Mouse (Mus musculus) forebrain, embryonic 11.5 days (tissue): ENCODE measurements around the gene Capn9. TPM values are rescaled to one million over a fixed set of nuclear protein-coding genes. Genes with fewer than 3 reads are reported as not detected.

Experiments used
- ATAC-seq: fragments of 200-750 bp; cut with Nextera tagmentation; replicated peaks from 2 replicates; pipeline ENCODE4 v1.8.0; 2017; ENCODE audit warnings: moderate TSS enrichment; ENCODE audit not compliant: low FRiP score
- DNase-seq: peaks from one replicate; pipeline ENCODE4 v3.0.0-alpha.2; 2017; ENCODE audit warnings: low spot score
- H3K27ac ChIP-seq: fragments of 300-500 bp; sonication (generic); 2 replicates; pipeline ENCODE4 v1.5.1; 2014; ENCODE audit warnings: low read depth, low read length
- H3K27me3 ChIP-seq: fragments of 300-500 bp; sonication (generic); 2 replicates; pipeline ENCODE4 v1.6.1; 2014; ENCODE audit warnings: mild to moderate bottlenecking, low read length, mixed read lengths; ENCODE audit not compliant: control insufficient read depth, insufficient read depth
- H3K36me3 ChIP-seq: fragments of 300-500 bp; sonication (generic); 2 replicates; pipeline ENCODE4 v1.6.1; 2014; ENCODE audit warnings: mild to moderate bottlenecking, low read length, moderate library complexity, mixed read lengths; ENCODE audit not compliant: control insufficient read depth, insufficient read depth
- H3K4me1 ChIP-seq: fragments of 300-500 bp; sonication (generic); replicated peaks from 2 replicates; pipeline ENCODE4 v1.6.1; 2014; ENCODE audit warnings: low read length, mixed read lengths; ENCODE audit not compliant: control insufficient read depth, insufficient read depth
- H3K4me2 ChIP-seq: fragments of 300-500 bp; sonication (generic); 2 replicates; pipeline ENCODE4 v1.6.1; 2014; ENCODE audit warnings: low read depth, mild to moderate bottlenecking, low read length, moderate library complexity, mixed read lengths; ENCODE audit not compliant: severe bottlenecking
- H3K4me3 ChIP-seq: fragments of 300-500 bp; sonication (generic); 2 replicates; pipeline ENCODE4 v1.5.1; 2014; ENCODE audit warnings: low read depth, low read length
- H3K9ac ChIP-seq: fragments of 300-500 bp; sonication (generic); 2 replicates; pipeline ENCODE4 v1.6.1; 2014; ENCODE audit warnings: low read length
- H3K9me3 ChIP-seq: fragments of 300-500 bp; sonication (generic); 2 replicates; pipeline ENCODE4 v1.6.1; 2016; ENCODE audit warnings: low read length, mixed read lengths; ENCODE audit not compliant: control insufficient read depth
- WGBS: fragments of 180-500 bp; shearing (Covaris S2); extraction: QIAGEN DNeasy Blood & Tissue Kit; methylation state at CpG from one replicate; pipeline ENCODE4 v1.1.7; 2014; 5-methylcytosine and 5-hydroxymethylcytosine counted together
- polyA plus RNA-seq: library from polyadenylated mRNA; unstranded; fragments of >200 nt; fragmentation: Nextera tagmentation; extraction: Ambion mirVana; gene quantifications from 2 replicates; pipeline ENCODE4 v1.2.1, GENCODE M21; 2014

Gene Capn9
- polyA plus RNA-seq, 1 experiment from 2014 or later, result not detected

- Histone ChIP-seq H3K9me3 (no peaks in the 10 kb centered on the region), H3K4me3 (no peak overlapping the region), H3K4me1 (0 out of 2 replicates have a peak, but pooled peaks cover 2% of the 10 kb centered on the region), H3K4me2 (no peak overlapping the region), H3K27me3 (peaks cover 2% of the 10 kb centered on the region; the same call in 1 of the 2 replicates), H3K9ac (no peak overlapping the region), H3K36me3 (no peaks in the 10 kb centered on the region), H3K27ac (no peak overlapping the region)
- ATAC-seq, result no peak
- no peak for DNase-seq
- 67% methylated on average over 9 of the region's 9 CpGs for WGBS
Measured at GRCm38 (mm10) chr8:124618252-124618651, 42.3 kb downstream of the Capn9 start.

DNA sequence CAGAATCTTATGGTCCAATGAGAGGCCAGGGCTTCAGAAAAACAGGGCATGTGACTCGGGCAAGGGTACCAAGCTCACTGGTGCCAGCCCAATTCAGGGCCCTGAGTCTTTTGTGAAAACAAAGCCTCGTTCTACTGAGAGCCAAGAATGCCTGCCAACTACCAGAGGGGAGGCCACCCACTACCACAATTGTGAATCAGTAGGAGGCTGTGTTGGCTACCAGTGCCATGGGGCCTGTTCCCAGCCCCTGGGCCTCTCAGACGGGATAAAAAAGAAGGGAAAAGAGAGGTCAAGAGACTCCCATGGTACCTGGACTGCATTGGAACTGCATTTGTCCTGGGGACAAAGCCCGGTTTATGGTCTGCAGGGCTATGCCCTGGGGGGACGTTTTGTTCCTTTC is 45.3 kb downstream of the Capn9 start:
- no peak for ATAC-seq

DNA sequence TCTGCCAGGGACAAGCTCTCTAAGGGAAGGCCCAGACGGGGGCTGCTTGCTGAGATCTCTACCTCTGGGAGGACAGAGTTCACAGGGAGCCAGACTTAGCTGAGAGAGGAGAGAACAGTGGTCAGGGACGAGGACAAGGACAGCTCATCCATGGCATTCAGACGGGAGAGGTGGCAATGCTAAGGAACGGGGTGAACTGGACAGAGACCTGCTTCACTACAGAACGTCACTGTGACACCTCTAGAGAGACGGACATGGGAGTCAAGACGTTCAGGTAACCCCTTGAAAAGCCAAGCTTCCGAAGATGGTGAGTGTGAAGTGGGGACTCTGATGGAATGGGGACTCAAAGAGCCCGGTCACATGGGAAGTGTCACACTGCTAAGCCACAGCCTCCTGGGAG is 50.3 kb downstream of the Capn9 start:
- 84% methylated on average over 9 of the region's 9 CpGs for WGBS
- Histone ChIP-seq H3K36me3 (no peaks in the 10 kb centered on the region), H3K9ac (no peak overlapping the region), H3K27me3 (no peaks in the 10 kb centered on the region), H3K9me3 (no peaks in the 10 kb centered on the region), H3K27ac (no peak overlapping the region), H3K4me2 (no peak overlapping the region), H3K4me1 (no peaks in the 10 kb centered on the region), H3K4me3 (no peak overlapping the region)
- DNase-seq (no peak), ATAC-seq (no peak)

More for the DNA sequence above, 45.3 kb downstream of the Capn9 start:
- Histone ChIP-seq H3K36me3 (no peaks in the 10 kb centered on the region), H3K9ac (no peak overlapping the region), H3K27ac (no peak overlapping the region), H3K27me3 (peaks cover under 1% of the 10 kb centered on the region; the same call in 1 of the 2 replicates), H3K4me1 (0 out of 2 replicates have a peak, but pooled peaks cover 2% of the 10 kb centered on the region), H3K4me2 (no peak overlapping the region), H3K9me3 (no peaks in the 10 kb centered on the region), H3K4me3 (no peak overlapping the region)
- WGBS, result 66% methylated on average over 5 of the region's 5 CpGs
- no peak for DNase-seq

DNA sequence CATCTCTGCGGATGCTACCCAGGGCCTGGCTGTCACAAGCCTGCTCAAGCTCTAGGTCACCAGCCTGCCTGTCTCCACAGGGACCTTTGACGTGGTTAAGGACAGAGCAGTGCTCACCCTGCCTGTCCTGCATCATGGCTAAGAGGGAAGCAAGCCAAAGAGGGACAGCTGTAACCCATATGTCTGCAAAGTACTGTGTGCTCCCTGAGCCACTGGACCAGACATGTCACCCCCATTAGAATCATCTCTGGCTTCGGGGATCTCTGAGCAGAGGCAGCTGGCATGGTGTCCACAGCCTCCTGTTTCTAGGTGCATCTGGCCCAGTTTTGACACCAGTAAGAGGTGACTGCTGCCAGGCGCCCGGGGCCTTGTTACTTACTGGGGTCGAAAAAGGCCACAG is 54.6 kb downstream of the Capn9 start:
- no peak overlapping the region for H3K4me3 ChIP-seq
- no peak overlapping the region for H3K4me2 ChIP-seq
- no peak overlapping the region for H3K27ac ChIP-seq
- WGBS, result 89% methylated on average over 6 of the region's 6 CpGs
- H3K9me3 ChIP-seq, result no peaks in the 10 kb centered on the region
- DNase-seq (no peak), ATAC-seq (no peak)
- no peak overlapping the region for H3K9ac ChIP-seq
- H3K4me1 ChIP-seq, result no peaks in the 10 kb centered on the region
- no peaks in the 10 kb centered on the region for H3K36me3 ChIP-seq
- no peaks in the 10 kb centered on the region for H3K27me3 ChIP-seq

- H3K4me3 ChIP-seq, result no peak overlapping the region
- ATAC-seq (no peak), DNase-seq (no peak)
- 88% methylated on average over 4 of the region's 4 CpGs for WGBS
- no peaks in the 10 kb centered on the region for H3K4me1 ChIP-seq
- H3K9ac ChIP-seq, result no peak overlapping the region
- no peaks in the 10 kb centered on the region for H3K27me3 ChIP-seq
- H3K27ac ChIP-seq, result no peak overlapping the region
- no peaks in the 10 kb centered on the region for H3K36me3 ChIP-seq
- H3K4me2 ChIP-seq, result no peak overlapping the region
- no peaks in the 10 kb centered on the region for H3K9me3 ChIP-seq
Measured at GRCm38 (mm10) chr8:124630891-124631290, 55.0 kb downstream of the Capn9 start.

- WGBS, result 50% methylated on average over 7 of the region's 7 CpGs
- H3K9ac ChIP-seq, result no peak overlapping the region
- H3K4me3 ChIP-seq, result no peak overlapping the region
- no peak overlapping the region for H3K27ac ChIP-seq
- no peaks in the 10 kb centered on the region for H3K9me3 ChIP-seq
- DNase-seq, result no peak
- no peaks in the 10 kb centered on the region for H3K4me1 ChIP-seq
- ATAC-seq, result no peak
- no peaks in the 10 kb centered on the region for H3K27me3 ChIP-seq
- no peaks in the 10 kb centered on the region for H3K36me3 ChIP-seq
- no peak overlapping the region for H3K4me2 ChIP-seq
Measured at GRCm38 (mm10) chr8:124631966-124632365, 56.1 kb downstream of the Capn9 start.

DNA sequence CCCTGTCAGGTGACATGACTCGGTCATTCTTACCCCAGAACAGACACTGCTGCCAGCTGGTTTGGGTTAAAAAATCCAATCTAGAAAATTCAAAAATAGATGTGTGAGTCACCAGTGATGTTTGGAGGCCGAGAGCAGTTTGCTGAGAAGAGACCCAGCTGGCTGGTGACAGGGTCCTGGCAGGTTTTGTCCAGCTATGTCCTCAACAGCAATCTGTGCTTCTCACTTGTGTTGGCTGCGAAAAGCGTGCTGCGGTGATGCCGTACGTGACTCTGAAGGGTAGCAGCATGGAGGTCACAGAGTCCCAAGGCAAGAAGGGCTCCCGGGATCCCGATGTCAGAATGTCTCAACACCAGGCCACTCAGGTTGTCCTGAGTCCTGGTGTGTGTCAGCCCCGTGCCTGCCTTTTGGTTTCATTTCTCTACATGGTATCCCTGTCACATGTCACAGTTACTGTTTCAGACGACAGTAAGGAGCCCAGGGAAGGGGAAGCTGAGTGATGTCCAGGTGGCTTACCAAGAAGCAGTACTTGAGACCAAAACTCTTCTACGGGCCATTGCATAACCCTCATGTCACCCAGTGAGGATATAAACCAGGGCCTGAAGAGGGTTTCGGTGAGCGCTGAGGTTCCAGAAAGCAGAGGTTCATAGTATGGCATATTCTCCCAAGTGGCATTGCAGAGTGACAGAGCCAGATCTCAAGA is 57.2 kb downstream of the Capn9 start:
- no peaks in the 10 kb centered on the region for H3K36me3 ChIP-seq
- no peaks in the 10 kb centered on the region for H3K9me3 ChIP-seq
- no peak overlapping the region for H3K9ac ChIP-seq
- no peaks in the 10 kb centered on the region for H3K4me1 ChIP-seq
- H3K4me3 ChIP-seq, result no peak overlapping the region
- H3K27me3 ChIP-seq, result no peaks in the 10 kb centered on the region
- no peak for ATAC-seq
- WGBS, result 87% methylated on average over 14 of the region's 14 CpGs
- no peak overlapping the region for H3K27ac ChIP-seq
- no peak for DNase-seq
- H3K4me2 ChIP-seq, result no peak overlapping the region

DNA sequence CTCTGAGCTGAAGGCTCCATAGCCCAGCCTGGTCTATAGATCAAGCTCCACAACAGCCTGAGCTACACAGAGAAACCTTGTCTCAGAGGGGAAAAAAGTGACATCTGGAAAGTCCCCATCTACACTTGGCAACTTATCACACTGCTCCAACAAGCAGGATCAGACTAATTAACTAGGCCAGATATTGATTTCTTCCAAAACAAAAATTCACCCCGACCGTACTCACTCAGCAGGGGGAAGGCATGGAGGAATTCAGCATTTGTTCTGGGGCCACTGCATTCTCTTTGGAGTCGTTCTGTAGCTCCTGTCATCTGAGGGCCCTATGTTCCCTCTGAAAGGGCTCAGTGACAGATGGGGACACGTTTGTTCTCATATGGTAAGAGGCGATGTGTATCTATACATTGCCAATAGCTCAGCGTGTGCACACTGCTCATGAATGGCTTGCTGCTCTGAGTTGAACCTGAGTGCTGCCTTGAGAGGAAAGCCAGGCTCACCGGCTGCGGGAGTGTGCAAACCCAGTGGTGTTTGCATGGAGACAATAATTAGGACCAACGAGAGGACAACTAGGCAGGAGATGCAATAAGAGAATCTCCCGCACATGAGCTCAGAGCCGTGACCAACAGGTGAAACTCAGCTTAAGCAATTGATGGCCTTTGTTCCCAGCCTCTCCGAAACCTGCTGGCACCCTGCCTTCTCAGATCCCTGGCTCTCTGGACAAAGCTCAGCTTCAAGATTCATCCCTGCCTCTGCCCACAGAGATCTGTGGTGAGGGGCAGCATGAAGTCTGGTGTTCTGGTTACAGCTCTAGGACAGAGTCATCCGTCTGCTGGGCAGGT is 58.7 kb downstream of the Capn9 start:
- Histone ChIP-seq H3K36me3 (no peaks in the 10 kb centered on the region), H3K9me3 (no peaks in the 10 kb centered on the region), H3K4me1 (no peaks in the 10 kb centered on the region), H3K9ac (no peak overlapping the region), H3K27me3 (no peaks in the 10 kb centered on the region), H3K27ac (no peak overlapping the region), H3K4me3 (no peak overlapping the region), H3K4me2 (no peak overlapping the region)
- 80% methylated on average over 13 of the region's 13 CpGs for WGBS
- DNase-seq (no peak), ATAC-seq (no peak)

- Histone ChIP-seq H3K27ac (no peak overlapping the region), H3K4me2 (no peak overlapping the region), H3K4me3 (no peak overlapping the region), H3K27me3 (no peaks in the 10 kb centered on the region), H3K36me3 (no peaks in the 10 kb centered on the region), H3K9ac (no peak overlapping the region), H3K4me1 (no peaks in the 10 kb centered on the region), H3K9me3 (no peaks in the 10 kb centered on the region)
- DNase-seq (no peak), ATAC-seq (no peak)
- 81% methylated on average over 8 of the region's 8 CpGs for WGBS
Measured at GRCm38 (mm10) chr8:124635247-124635502, 59.3 kb downstream of the Capn9 start.
